Mouse (Mus musculus) gastrocnemius, postnatal 36 days (tissue): Measurements from ENCODE around the gene Cdc123. TPM values are rescaled to one million over a fixed set of nuclear protein-coding genes. Genes with fewer than 3 reads are reported as not detected.

Experiments
- DNase-seq, 2 experiments: peaks; one replicate each; pipeline ENCODE4 v3.0.0; 2022
- intact Hi-C: fragments of 180-260 bp; cut with DNase I; formaldehyde crosslinking; loops from one replicate; pipeline ENCODE4 v1.15.1; 2025
- total RNA-seq, 2 experiments: library from RNA; stranded (reverse); gene quantifications; 2 replicates each; pipeline ENCODE4 v1.2.3; 2021

Gene Cdc123
- total RNA-seq, 2 experiments from 2014 or later = 65.9 to 75.8 TPM

- no peak for DNase-seq
These were observed 98.4 kb downstream of the Cdc123 start for GRCm38 (mm10) chr2:5746529-5746928.

More at GRCm38 (mm10) chr2:5746529-5746928, 98.4 kb downstream of the Cdc123 start:
- intact Hi-C loops = no loop called here

Other genes starting within 250 kb of the Cdc123 start
- gene Camk1d, start 130.6 kb downstream of the Cdc123 start, total RNA-seq = 1 to 10 TPM in 1 of 2 experiments, under 1 TPM in 1; 0.96 to 2.0 TPM
- 1 to 10 TPM; 3.4 to 4.6 TPM for gene Nudt5, start 145 bp downstream of the Cdc123 start, total RNA-seq
- gene Gm13199, start 17.8 kb upstream of the Cdc123 start, total RNA-seq = not detected
- gene Sec61a2, start 50.3 kb upstream of the Cdc123 start, total RNA-seq = 10 to 100 TPM; 29.7 to 31.2 TPM
- 1 to 10 TPM; 1.3 to 4.6 TPM for gene Dhtkd1, start 97.6 kb upstream of the Cdc123 start, total RNA-seq
- gene Upf2, start 106.3 kb upstream of the Cdc123 start, total RNA-seq = 10 to 100 TPM; 18.1 to 19.7 TPM